Mouse (Mus musculus) telencephalon, adult 2 months (tissue): ENCODE results near the gene Rab6b.

Source experiments
- DNase-seq: peaks from one replicate; pipeline ENCODE4 v3.0.0-alpha.2; 2011; ENCODE audit warnings: low read depth, low spot score

The Rab6b gene

DNA sequence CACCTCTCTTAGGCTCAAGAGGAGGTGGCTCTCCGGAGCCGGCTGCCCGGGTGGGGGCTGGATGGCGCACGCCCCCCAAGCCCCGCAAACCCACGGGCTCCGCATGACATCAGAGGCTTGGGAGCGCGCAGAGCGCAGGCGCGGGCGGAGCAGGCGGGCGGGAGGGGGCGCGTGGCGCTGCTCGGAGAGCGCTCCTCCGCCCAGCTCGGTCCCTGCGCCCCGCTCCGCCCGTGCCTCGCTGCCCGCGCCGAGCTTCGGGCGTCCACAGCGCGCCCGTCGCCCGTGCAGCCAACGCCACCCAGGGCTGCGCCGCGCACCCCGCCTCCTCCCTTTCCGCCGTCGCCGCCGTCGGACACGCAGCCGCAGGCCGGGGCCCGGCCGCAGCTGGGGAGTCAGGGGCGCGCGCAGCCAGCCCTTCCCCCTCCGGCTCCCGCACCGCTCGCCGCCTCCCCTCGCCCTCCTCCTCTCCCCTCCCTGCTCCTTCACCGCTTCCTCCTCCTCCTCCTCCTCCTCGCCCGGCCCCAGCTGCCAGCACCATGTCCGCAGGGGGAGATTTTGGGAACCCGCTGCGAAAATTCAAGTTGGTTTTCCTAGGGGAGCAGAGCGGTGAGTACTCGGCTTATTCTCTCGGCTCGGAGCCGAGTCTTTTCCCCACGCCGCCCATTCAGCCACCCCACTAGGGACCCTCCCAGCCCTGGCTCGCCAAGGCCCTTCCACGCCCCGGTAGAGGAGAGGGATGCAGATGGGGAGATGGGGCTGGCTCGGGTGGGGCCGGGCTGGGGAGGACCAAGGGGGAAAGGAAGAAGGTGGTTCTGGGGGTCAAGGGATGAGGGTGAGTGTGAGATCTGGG lies at the start of gene Rab6b:
Gene Rab6b (plus strand): TSS at position 167 of the 850 bp plus-strand sequence.
- peak; percentile 50 for DNase-seq

DNA sequence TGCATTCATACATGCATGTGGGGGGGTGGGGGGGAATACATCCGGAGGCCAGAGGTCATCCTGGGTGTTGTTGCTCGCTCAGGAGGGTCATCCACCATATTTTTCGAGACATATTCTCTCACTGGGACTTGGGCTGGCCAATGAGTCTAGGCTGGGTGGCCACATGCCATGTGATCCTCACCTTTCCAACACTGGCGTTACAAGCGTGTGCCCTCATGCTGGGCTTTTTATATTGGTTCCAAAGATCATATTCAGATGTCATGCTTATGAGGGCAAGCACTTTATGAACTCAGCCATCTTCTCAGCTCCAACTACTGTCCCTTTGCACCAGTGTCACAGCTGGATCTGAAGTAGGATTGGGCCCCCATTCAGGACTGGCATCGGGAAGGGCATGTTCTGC lies 48.0 kb upstream of the Rab6b start:
- DNase-seq = no peak

DNA sequence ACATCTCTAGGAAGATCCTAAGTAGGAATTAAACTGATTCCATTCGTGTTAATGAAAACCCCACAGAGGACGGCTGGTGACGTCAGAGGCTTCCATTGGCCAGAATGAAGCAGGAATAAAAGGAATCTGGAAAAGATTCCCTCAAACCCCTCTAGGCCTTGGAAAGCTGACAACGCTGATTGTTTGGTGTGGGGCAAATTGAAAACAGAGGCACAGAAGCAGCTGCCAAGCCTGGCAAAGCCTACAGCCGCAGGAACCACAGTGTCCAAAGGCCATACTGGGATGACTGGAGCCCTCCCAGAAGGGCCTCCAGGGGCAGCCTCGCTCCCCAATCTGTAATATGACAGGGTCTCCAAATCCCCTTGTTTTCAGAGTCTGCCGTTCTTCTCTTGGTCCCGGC lies 44.7 kb upstream of the Rab6b start:
- DNase-seq = no peak

DNA sequence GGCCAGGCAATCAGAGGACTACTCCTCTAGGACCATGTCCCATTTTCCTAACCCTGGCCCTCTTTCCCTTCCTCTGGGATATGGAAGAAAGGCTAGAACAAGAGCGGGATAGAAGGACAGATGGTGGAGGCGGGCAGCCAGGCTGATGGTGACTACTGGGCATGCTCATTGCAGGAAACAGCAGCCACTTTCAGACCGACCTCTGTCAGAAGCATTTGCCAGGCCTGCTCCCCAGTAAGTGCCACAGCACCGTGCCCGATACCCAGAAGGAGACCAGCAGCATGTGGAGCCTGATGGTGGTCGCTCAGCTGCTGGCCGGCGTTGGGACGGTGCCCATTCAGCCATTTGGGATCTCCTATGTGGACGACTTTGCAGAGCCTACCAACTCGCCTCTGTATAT lies 43.9 kb upstream of the Rab6b start:
- DNase-seq = no peak

DNA sequence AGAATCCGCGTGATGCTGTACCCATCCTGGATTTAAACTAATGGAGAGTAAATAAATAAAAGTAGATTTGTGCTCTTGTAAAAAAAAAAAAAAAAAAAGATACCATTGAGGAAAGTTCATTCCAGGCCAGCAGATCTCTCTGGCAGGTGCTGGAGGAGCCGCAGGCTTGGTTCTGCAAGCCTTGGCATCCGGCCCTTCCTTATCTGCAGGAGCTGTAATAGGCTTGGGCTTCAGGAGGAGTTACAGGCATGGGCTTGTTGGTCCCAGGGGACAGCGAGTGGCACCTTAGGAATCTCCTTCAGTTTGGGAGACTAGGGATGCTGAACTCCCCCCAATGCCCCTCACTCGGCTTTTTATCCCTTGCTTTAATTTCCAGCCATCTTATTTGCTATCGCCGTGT lies 42.8 kb upstream of the Rab6b start:
- no peak for DNase-seq

DNA sequence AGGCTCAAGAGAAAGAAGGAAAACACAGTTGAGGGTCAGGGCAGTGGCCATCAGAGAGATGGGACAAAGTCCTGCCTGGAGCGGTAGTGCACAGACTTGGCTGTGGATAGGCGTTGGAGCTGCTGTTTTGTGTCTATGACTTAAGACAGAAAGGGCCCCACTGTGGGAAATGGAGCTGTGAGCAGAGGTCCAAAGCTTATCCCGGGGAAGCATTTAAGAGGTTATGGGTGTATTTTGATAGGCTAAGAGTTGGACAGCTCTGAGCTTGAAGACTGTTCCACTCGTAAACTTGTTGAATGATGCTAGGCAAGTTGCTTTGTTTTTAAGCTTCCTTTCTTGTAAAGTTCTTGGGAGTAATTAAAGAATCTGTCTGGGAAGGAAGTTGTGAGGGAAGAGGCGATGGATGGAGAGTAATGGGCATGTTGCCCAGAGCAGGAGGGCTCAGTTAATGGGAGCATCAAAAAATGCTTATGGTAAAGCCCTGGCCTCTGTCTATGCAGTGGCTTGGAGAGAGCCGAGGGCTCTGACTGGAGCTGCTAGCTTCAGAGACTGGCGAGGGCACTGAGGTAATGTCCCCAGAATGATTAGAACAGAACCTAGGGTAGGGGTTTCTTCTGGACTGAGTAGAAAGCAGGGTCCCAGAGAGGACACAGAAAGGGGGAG lies 39.9 kb upstream of the Rab6b start:
- DNase-seq = no peak

DNA sequence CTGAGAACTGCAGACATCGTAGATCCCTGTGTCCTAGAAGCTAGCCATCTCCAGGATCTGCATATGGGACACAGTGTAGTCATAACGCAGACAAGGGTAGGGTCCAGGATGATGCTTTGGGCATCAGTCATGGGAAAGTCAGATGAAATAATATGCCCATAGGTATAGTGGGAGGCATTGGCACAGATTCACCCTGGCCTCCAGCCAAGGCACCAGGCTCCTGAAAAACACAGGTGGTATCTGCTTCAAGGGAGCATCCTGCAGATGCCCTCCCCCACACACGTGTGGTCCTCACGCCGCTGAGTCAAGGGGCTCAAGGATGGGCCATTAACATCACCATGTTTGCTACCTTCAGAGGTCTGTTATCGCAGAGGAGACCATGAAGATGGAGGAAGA lies 39.4 kb upstream of the Rab6b start:
- DNase-seq = no peak

DNA sequence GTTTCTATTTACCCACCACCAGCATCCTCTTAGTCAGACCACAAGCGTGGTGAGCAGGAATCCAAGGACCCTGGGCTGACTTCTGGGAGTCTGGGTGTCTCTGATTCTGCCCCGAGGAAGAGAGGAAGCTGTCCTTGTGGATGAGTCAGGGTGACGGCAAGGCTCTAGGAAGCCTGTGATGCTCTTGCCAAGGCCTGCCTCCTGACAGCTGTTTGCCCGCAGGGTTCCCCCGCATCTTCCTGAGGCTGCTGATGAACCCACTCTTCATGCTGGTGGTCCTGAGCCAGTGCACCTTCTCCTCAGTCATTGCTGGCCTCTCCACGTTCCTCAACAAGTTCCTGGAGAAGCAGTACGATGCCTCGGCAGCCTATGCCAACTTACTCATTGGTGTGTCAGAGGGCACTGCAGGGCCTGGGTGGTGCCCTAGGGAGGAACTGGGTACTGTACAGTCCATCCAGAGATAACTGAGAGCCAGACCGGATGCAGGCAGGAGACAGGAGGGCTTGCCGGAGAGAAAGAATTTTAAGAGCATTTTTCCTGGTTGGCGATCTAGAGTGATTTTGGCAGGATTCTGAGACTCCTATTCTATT lies 38.6 kb upstream of the Rab6b start:
- DNase-seq = no peak

DNA sequence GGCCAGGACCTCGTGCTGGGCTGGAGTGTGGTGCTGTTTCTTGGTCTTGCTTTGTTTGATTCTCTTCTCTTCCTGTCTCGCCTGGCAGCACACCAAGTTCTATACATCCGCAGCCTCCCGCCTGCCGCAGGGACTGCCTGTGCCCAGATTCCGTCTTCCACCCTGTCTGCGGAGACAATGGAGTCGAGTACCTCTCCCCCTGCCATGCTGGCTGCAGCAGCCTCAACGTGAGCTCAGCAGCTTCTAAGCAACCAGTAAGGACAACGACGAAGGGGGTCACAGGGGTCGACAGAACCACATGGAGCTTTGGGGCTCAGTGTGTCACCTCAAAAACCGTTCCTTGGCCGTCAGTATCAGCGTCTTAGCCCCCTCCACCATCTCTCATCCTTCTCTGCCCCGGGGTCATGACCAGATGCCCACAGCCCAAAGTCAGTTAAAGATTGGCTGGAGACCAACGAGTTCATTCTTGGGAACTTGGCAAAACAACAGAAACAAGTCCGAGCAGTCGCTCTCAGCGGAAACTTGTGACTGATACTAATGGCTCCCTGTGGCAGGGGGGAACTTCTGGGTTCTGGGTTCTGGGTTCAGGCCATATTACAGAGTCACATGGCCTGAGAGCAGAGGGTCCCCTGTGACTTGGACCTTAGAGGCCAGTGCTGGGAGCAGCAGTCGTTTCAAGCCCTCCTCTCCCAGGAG lies 34.6 kb upstream of the Rab6b start:
- no peak for DNase-seq

DNA sequence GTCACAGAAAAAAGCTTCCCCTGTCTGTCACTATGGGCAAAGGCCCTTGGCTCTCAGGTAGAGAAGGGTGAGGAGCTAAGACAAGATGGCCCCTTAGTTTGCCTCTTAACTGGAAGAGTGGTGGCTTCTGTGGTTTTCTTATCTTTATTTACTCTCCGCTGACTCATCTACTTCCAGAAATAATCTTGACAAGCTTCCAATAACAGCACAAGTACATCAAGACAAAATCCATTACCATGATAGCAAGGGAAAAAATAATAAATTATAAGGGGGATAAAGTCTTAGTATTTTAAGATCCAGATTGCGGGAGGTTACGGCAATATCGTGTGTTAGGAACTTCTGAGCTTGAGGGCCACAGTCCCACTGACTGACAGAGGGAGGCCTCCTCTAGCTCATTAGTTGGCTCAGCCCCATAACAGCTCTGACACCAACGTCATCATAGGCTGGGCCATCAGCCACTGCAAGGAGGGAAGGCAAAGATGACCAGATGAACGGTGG lies 33.3 kb upstream of the Rab6b start:
- DNase-seq = no peak

DNA sequence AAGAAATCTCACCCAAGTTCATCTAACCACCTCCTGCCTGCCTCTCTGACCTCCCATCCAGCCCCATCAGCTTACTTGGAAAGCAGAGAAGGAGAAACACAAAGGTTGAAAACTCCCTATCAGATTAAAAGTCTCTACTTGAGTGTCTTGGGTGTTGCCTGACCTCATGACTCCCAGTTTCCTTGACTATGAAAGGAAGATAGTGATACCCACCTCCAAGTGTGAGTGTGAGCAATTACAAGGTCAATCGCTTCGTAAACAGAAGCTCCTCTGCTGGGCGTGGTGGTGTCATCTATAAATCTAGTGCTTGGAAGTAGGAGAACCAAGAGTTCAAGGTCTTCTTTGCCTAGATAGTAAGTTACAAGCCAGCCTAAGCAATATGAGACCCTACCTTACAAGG lies 31.4 kb upstream of the Rab6b start:
- no peak for DNase-seq

DNA sequence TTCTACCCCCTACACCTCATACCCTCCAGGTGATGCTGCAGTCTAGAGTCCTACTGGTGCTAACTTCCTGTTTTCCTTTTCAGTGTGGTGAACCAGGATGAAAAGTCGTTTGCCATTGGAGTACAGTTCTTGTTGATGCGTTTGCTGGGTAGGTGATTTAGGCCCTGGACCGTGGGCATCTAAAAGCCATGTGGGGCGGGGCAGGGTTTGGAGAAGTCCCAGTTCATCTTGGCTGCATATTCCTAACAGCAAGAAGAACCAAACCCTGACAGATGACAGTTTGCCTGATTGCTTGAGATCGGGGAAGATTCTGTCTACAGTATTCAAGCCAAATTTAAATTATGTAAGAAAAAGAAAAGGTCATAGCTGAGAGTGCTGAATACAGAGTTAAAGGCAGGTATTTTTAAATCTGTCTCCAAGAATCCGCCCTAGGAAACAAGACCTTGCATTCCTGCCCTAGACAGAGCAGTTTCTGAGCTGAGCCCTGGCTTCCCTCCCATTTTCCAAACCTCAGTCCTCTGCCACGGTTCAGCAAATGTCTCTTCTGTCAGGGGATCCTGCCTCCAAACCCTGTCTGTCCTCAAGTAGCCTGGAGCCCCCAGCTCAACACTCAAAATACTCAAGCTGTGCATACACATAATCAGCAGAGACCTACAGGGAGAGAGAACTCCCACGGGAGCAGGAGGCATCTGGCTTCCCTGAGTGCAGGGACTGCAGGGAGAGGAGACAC lies 29.2 kb upstream of the Rab6b start:
- DNase-seq = no peak

DNA sequence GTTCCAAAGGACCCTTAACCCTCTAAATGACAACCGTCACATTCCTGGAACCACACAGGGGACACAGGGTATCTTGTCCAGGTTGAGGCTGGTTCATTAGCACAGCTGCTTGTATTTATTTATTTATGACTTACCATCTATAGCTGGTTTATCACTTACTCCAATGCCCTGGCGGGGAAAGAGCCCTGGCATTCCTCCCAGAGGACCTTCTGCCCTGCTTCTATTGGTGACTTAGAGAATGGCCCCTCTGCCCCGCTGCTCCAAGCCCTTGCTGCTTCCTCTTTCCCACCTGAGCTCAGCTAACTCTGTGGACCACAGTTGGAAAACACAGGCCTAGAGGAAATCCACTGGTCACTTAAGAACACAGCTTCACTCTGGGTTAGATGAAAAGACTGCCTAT lies 28.2 kb upstream of the Rab6b start:
- no peak for DNase-seq

DNA sequence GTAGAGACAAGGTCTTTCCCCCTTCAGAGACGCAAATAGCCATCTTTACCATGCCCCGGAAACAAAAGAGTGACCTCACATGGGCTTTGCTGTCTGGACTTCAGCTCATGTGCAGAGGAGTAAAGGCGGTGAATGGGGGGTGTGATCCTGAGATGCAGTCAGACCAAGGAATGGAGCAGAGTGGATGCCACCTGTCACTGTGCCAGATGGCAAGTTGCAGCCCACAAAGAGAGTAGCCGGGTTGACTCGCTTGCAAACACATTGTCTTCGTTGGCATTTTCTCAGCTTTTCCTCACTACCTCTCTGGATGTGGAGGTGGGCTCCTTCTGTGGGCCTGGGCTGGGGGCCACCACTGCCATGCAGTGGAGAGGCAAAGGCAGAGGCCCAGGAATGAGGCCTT lies 24.9 kb upstream of the Rab6b start:
- no peak for DNase-seq

DNA sequence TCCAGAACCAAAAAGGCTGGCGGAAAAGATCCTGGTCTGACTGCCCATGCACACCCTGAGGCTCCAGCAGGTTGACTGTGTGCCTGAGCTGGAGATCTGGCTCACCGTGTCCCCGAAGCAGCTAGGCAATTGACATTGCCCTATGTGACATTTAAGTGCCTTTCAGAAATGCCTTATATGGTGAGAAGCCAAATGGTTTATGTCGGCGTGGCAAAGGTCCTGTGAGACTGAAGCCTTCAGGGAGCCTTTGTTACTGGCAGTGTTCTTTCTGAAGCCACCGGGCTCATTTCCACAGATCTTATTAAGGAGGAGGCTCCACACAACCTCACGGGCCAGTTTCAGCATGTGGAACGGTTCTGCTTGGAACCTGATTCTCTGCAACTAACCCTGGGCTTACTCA lies 24.3 kb upstream of the Rab6b start:
- no peak for DNase-seq

DNA sequence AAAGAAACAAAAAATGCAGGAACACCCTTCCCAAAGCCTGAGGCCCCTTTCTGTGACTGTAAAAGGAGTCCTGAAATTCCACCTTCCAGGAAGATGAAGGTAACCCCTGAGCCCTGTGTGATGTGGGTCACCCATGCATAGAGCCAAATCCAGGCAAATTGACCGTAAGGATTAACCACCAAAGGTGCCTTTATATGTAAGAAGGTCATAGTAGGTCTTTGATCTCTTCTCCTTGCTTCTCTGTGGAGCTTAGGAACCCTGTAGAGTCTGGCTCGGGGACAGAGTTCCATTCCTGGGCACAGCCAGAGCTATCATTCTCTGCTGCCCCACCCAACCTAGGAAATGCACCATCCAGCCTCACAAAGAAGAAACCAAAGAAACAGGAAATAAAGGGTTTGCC lies 22.9 kb upstream of the Rab6b start:
- no peak for DNase-seq

DNA sequence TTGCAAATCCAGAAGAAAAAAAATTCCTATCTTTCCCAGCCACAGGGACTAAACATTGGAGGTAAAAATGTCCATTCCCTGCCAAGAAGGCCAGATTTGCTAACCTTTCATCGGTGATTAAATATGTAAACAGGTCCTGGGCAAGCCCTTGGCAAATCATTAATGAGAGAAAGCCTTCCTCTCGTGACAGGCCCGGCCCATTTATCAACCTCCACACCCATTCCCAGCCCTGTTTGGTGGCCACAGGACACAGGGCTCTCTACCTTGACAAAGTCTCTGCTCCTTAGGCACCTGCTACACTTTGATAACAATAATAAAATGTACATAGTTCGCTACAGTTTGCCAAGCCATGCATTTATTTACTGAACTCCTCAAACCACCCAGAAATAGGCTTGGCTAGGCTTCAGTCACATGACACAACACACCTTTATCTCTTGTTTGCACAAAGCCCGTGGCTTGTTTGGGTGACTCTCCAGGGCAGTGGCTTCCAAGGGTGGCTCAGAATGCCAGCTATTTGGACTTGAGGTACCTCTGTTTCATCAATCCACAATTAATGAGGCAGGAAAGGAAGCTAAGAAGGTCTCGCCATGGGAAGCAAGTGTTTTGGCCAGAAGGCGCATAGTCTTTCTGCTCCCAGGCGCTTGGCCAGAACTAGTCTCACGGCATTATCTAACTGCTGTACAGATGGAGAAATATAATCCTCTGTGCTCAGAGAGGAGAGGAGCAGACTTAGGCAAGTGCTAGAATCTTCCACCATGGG lies 21.3 kb upstream of the Rab6b start:
- no peak for DNase-seq

DNA sequence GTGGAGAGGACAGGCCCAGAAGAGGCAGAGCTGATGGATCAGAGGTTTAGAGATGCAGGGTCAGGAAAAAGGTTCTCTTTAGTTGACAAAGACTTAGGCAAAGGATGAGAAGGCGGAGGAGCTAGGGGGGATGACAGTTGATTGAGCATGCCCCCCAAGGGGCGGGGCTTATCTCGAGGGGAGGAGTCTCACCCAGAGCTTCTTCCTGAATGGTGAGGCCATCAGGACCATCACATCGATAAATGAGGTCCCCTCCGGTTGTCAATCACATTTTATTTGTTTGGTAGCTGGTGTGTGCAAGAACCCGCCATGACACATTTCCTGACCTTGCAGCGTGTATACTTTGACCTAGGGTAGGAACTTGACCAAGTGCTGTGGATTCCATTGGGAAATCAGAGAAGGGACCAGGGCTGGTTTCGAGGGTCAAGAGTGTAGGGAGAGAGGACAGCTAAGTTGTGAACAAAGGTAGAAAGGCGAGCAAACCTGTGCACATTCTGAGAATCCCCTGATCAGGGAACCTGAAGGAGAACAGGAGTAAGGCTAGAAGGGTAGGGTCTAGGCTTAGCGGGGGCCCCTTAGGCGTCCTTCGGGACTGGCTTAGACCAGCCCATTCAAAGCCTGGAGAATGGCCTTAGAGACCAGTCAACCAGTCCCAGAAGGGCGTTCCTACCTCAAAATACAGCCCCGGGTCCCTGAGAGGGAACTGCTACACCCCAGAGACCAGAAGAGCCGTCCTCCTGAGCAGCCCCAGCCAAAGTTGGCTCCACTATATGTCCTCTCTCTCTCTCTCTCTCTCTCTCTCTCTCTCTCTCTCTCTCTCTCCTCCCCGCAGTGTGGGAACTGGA lies 20.3 kb upstream of the Rab6b start:
- no peak for DNase-seq

DNA sequence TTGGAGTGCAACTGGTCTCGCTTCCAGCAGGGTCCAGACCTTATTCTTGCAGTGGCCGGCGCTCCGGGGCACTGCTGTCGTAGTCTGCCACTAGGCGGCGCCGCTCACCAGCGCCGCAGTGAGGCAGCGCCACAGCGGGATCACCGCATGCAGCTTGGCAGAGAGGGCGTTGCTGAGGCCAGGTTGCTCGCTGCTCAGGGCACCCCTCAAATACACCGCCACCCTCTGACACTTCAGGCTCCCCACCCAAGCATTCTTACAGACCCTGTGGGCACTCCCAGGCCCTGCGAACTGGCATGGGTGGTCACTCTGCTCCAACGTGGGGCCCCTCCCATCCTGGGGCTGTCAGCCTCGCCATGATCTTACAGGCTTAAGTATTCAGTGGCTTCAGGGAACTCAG lies 19.3 kb upstream of the Rab6b start:
- no peak for DNase-seq

DNA sequence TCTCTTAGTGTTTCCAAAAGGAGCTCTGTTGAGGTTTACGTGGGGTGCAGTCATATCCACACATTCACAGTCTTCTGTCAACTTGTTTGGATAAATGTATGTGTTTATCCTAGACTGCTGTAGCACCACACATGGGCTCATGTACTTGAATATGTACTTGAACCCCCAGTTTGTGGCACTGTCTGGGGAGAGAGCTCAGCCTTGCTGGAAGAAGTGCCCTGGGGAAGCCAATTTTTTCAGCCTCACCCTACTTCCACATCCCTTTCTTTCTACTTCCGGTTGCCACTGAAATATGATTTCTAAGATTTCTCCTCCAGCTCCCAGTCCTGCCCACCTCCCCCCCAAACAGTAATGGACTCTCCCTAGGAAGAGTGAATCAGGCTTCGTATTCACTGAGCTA lies 17.9 kb upstream of the Rab6b start:
- no peak for DNase-seq
